Mouse (Mus musculus): ENCODE data around the gene Mycbp.

Gene Mycbp

GRCm38 (mm10) chr4:123939838-123940237, 35.2 kb downstream of the Mycbp start:
- peak; percentile 46 to 57 for DNase-seq (ENCODE audit: low spot score in 2 of 2)

- peak; percentile 4 to 29 for DNase-seq (ENCODE audit: low spot score in 2 of 2)
Observed at GRCm38 (mm10) chr4:123940878-123941277, 36.2 kb downstream of the Mycbp start.

- DNase-seq (ENCODE audit: low spot score in 2 of 2), result no peak
Observed at GRCm38 (mm10) chr4:123946701-123947100, 42.1 kb downstream of the Mycbp start.

- no peak for DNase-seq (ENCODE audit: low spot score in 2 of 2)
Observed at GRCm38 (mm10) chr4:123947149-123947548, 42.5 kb downstream of the Mycbp start.

GRCm38 (mm10) chr4:123948901-123949300, 44.3 kb downstream of the Mycbp start:
- no peak for DNase-seq (ENCODE audit: low spot score in 2 of 2)

- no peak for DNase-seq (ENCODE audit: low spot score in 2 of 2)
Observed at GRCm38 (mm10) chr4:123949649-123950048, 45.0 kb downstream of the Mycbp start.

GRCm38 (mm10) chr4:123952059-123952458, 47.4 kb downstream of the Mycbp start:
- peak; percentile 21 to 31 for DNase-seq (ENCODE audit: low spot score in 2 of 2)

- DNase-seq (ENCODE audit: low spot score in 2 of 2), result peak; percentile 6 to 19
Observed at GRCm38 (mm10) chr4:123956703-123957491, 52.3 kb downstream of the Mycbp start.

GRCm38 (mm10) chr4:123957492-123957808, 52.8 kb downstream of the Mycbp start:
- DNase-seq (ENCODE audit: low spot score in 2 of 2), result no peak

GRCm38 (mm10) chr4:123957891-123958290, 53.3 kb downstream of the Mycbp start:
- DNase-seq (ENCODE audit: low spot score in 2 of 2), result no peak

- no peak for DNase-seq (ENCODE audit: low spot score in 2 of 2)
Observed at GRCm38 (mm10) chr4:123960955-123961354, 56.3 kb downstream of the Mycbp start.
